Mouse (Mus musculus) bone marrow, adult 2 months (tissue): ENCODE data around the gene Olfr1373.

Experiments
- CTCF ChIP-seq: fragments of 200-500 bp; IDR thresholded peaks from 2 replicates; pipeline ENCODE4 v1.5.1; 2011; ENCODE audit warnings: low read length, control low read depth; ENCODE audit not compliant: control insufficient read depth, insufficient read depth
- POLR2A ChIP-seq: fragments of 200-500 bp; IDR thresholded peaks from 2 replicates; pipeline ENCODE4 v1.6.1; 2011; ENCODE audit warnings: low read depth, mild to moderate bottlenecking, control low read depth, low read length, borderline replicate concordance; ENCODE audit not compliant: control insufficient read depth

- TF ChIP-seq CTCF (no peak), POLR2A (no peak)
Measured at GRCm38 (mm10) chr11:52109421-52109820, 35.9 kb downstream of the Olfr1373 start.
